9 mouse cellular contexts compared by ENCODE assay signal in the genomic region with DNA sequence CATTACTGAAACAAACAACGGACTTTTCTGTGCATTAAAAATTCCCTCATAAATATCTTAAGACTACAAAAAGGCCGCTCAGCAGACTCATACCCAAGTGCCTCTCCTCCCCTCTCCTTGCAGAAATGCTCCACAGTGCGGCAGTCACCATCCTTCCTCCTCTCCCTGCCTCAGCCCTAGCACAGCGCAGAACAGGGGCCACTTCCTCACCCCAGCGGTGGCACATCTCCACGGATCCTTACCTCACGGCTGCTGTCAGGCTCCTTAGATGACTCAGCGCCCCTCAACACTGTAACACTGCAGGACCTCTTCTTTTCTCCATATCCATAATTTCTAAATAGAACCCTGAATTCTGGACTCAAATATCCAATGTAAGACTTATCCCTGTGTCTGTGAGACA. TPM values are rescaled to one million over a fixed set of nuclear protein-coding genes. Genes with fewer than 3 reads are reported as not detected.
DNase-seq lines count a peak whose midpoint lies in the region; ATAC-seq lines count a peak whose summit lies in the region.
"Had no signal": no experiment of that assay in that cellular context is flagged by ENCODE, and none has a peak within 500 bp of the region (broad histone marks: within the 10 kb centered on the region; RNA-seq: fewer than 3 reads in every experiment).

No protein-coding gene starts in this region.

- peak; percentile 46; the same call in 1 of the 2 replicates for ATAC-seq in hindbrain, embryonic 15.5 days (ENCODE audit: low FRiP score, low read depth)
- ATAC-seq in hindbrain, embryonic 14.5 days (ENCODE audit: low FRiP score): no peak
- ATAC-seq in CD4-positive, CD25-positive, alpha-beta regulatory T cell, adult 4 months: peak; percentile 78
- peak; percentile 95 for ATAC-seq in monocyte, adult 5-6 weeks (replicated peaks; ENCODE audit: insufficient number of reproducible peaks, low FRiP score, low TSS enrichment, poor library complexity, severe bottlenecking)

- no peak overlapping the region for H3K4me3 ChIP-seq in hindbrain, embryonic 15.5 days
- no peak overlapping the region for H3K4me3 ChIP-seq in hindbrain, embryonic 14.5 days (replicated peaks; ENCODE audit: low read length)

- H3K9me3 ChIP-seq in hindbrain, embryonic 15.5 days: no peaks in the 10 kb centered on the region
- no peaks in the 10 kb centered on the region for H3K9me3 ChIP-seq in hindbrain, embryonic 14.5 days (ENCODE audit: control insufficient read depth, low read length)

- DNase-seq in hindbrain, embryonic 14.5 days (ENCODE audit: low spot score): no peak
- DNase-seq in induced T-regulatory cell, adult 2 months (ENCODE audit: low read depth): peak; percentile 27
- no peak for DNase-seq in adrenal gland, postnatal 10 days
- DNase-seq in urinary bladder, postnatal 25 days (ENCODE audit: low spot score): no peak
- DNase-seq in right cerebral cortex, postnatal 25 days: no peak
- DNase-seq: embryo, embryonic 11 days had no signal

- no peaks in the 10 kb centered on the region for H3K27me3 ChIP-seq in hindbrain, embryonic 15.5 days
- H3K27me3 ChIP-seq in hindbrain, embryonic 14.5 days (ENCODE audit: control insufficient read depth, insufficient read depth, low read length): no peaks in the 10 kb centered on the region

- no peak overlapping the region for H3K9ac ChIP-seq in hindbrain, embryonic 15.5 days
- no peak overlapping the region for H3K9ac ChIP-seq in hindbrain, embryonic 14.5 days

- WGBS in hindbrain, embryonic 15.5 days: 63% methylated on average over 8 of the region's 8 CpGs
- 66% methylated on average over 8 of the region's 8 CpGs for WGBS in hindbrain, embryonic 14.5 days

- H3K27ac ChIP-seq in hindbrain, embryonic 15.5 days (replicated peaks): no peak overlapping the region
- no peak overlapping the region for H3K27ac ChIP-seq in hindbrain, embryonic 14.5 days

- H3K4me2 ChIP-seq in hindbrain, embryonic 15.5 days: no peak overlapping the region
- no peak overlapping the region for H3K4me2 ChIP-seq in hindbrain, embryonic 14.5 days (replicated peaks)

- no peaks in the 10 kb centered on the region for H3K36me3 ChIP-seq in hindbrain, embryonic 15.5 days
- H3K36me3 ChIP-seq in hindbrain, embryonic 14.5 days (replicated peaks; ENCODE audit: control insufficient read depth, insufficient read depth): peaks cover 8% of the 10 kb centered on the region; the same call in 1 of the 2 replicates

- peaks cover 64% of the 10 kb centered on the region for H3K4me1 ChIP-seq in hindbrain, embryonic 15.5 days (replicated peaks)
- H3K4me1 ChIP-seq in hindbrain, embryonic 14.5 days (replicated peaks; ENCODE audit: control insufficient read depth, insufficient read depth, low read length): peaks cover 56% of the 10 kb centered on the region

RNA-seq across cellular contexts. Expression of a gene that starts 13.6 kb away (rescaled TPM):
- polyA plus RNA-seq in hindbrain, embryonic 15.5 days (2015; fragmentation: Nextera tagmentation; extraction: Ambion mirVana): 41.9 and 48.6 TPM in 2 replicates
- 47.9 and 50.0 TPM in 2 replicates for polyA plus RNA-seq in hindbrain, embryonic 14.5 days (2014; fragmentation: Nextera tagmentation; extraction: Ambion mirVana)
- 10 to 100 TPM; 23.1 to 39.0 TPM for polyA plus RNA-seq in CD4-positive, CD25-positive, alpha-beta regulatory T cell, adult 4 months (2017; shearing (Covaris generic))
- total RNA-seq in monocyte, adult 5-6 weeks (2017): 54.7 to 101 TPM (median 55.1 TPM) in 3 replicates
- 100 to 1,000 TPM in 1 of 2 experiments, 10 to 100 TPM in 1; 97.7 to 115 TPM for total RNA-seq in adrenal gland, postnatal 10 days (2021)
